Mouse (Mus musculus): ENCODE results near the gene Nr4a1.

The Nr4a1 gene

DNA sequence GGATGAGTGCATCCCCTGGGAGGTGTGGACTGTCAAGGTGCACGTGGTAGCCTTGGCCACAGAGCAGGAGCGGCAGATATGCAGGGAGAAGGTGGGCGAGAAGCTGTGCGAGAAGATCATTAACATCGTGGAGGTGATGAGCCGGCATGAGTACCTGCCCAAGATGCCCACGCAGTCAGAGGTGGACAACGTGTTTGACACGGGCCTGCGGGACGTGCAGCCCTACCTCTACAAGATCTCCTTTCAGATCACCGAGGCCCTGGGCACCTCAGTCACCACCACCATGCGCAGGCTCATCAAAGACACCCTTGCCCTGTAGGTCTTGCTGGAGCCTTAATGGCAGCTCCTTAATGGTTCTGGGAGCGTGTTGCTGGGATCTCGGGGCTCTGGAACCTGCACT lies 36.3 kb downstream of the Nr4a1 start:
- DNase-seq: no peak

GRCm38 (mm10) chr15:101292012-101292411 lies 37.9 kb downstream of the Nr4a1 start:
- DNase-seq: no peak

DNA sequence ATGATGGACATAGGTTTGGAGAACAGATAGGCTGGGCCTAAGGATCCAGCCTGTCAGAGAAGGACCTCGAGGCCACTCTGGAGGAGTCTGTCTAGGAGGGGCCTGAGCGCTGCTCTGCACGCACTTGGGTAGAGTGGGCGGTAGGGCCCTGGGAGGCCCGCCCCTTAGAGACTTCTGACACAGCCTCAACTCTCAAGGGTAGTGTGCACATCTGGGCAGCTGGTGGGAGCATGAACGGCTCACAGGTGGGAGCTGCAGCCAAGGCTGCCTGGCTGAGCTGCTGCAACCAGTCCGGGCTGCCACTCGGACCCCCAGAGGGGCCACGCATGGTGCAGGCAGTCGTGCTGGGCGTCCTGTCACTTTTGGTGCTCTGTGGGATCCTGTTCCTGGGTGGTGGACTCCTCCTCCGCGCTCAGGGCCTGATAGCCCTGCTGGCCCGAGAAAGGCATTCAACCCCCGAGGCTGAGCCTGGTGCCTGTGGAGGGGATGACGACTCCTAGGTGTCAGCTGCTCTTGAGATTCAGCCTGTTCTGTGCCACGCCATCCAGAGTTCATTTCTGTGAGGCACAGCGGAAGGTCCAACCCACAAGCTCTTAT lies 39.1 kb downstream of the Nr4a1 start, which contains the start of gene 6030408B16Rik:
6030408B16Rik (plus strand) TSS at position 188 of the 597 bp plus-strand sequence.
- DNase-seq: no peak

DNA sequence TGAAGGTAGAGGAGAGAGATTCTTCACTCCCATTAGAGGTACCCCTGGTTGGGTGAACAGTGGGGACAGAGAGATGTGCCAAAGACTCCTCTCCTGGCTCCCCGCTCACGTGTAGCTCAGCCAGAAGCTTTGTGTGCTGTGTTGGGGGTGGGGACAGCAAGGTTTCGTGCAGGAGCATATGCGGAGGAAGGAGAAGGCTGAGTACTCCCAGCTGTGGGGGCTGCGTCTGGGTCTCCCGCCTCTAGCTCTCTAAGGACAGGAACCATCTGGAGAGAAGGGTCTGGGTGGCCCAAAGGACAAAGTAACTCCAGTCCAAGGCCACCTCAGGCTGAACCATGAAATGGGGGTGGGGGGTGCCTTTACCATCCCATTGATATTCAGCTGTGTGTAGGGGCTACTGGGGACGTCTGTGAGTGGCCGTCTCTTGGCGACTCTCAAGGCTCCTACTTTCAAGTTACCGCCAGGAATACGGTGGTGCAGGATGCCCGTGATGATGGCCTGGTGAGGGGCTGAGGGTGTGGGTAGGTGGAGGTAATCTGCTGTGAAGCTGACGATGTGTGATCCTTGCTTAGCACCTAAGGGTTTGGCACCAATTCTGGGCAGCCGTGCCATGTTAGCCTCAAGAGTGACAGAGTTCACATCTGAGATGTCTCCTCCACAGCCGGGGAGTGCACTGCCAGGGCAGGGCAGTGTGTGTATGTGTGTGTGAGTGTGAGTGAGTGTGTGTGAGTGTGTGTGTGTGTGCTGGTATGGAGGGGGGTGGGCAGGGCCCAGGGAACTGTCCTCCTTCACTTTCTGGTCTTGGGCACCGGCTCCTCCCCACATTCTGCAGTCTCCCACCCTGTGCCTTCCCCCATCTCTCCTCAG lies 40.2 kb downstream of the Nr4a1 start:
- DNase-seq: no peak

DNA sequence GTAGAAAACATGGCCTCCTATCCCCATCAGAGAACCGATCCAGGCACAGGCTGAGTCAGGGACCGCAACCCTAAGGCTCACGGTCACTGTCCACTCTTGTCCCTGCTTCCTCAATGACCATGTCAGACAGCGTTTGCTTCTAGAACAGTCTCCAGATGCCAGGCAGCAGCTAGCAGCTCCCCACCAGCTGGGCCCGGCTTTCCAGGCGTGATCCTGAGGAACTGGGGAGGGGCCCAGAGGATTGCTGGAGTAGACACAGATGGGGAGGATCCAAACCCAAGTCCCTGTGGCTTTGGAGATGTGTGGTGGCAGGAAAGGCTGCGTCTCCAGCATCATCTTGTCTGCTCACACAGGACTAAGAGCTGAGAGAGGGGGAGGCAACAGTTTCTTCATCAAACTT lies 41.0 kb downstream of the Nr4a1 start:
- DNase-seq: no peak

DNA sequence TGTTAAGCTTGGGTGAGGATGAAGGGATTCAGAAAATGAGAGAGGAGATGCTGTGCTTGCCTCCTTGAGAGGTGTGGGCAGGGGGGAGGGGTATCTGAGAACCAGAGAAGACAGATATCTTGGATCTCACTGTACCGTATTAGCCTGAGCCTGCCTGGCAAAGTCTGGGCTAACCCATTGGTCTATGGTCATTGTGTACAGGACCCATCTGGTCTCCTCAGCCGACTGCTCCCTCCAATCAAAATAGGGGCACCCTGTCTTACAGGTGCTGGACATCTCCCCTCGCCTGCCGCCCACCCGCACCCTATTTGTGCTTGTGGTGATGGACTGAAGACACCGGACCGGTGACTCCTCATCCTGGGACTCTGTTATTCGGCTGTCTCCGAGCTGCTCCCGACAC lies 41.5 kb downstream of the Nr4a1 start:
- no peak for DNase-seq

DNA sequence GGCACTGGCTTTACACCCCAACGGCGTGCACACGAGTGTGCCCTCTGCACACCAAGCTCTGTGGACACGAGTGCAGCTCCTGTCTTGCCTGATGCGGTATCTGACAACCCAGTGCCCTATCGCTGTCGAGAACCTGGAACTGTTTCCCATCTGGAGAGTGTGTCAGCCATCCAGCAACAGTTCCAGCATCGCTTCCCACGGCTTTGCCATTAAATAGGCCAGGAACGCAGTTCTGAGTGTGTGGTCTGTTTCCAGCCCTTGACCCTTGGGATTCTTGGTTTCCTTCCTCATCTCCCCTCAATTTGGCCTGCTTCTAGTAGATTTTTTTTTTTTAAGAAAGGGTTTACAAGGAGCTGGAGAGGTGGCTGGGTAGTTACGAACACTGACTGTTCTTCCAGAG lies 42.0 kb downstream of the Nr4a1 start:
- no peak for DNase-seq

DNA sequence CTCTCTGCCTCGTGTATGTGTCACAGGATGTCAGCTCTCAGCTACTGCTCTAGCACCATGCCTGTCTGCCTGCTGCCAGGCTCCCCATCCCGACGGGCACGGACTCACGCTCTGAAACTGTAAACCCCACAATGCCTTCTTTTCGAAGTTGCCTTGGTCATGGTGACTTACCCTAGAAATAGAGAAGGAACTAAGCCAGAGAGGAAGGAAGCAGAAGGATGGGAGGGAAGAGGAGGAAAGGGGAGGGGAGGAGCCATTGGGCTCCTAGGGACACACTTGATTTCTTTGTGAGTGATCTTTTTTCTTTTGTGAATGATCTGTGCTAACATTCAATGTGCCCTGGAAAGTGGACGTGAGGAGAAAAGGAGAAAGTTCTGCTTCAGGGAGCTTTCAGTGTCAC lies 43.9 kb downstream of the Nr4a1 start:
- no peak for DNase-seq

DNA sequence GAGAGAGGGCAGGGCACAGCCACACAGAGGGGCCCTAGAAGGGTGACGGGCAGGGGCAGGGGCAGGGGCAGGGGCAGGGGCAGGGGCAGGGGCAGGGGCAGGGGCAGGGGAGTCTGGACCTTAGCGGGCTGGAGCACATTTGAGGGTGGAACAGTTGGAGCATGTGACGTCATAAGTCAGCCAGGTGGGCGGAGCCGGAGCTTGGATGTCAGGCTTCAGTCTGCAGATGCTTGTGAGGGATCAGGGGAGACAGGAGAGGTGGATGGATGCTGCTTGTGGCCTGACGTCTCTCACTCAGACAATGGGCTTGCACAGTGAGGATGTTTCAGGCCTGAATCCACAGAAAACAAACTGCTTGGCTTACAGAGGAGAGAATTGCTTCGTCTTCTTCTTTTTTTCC lies 44.5 kb downstream of the Nr4a1 start:
- DNase-seq: no peak

GRCm38 (mm10) chr15:101299480-101299960 lies 45.5 kb downstream of the Nr4a1 start:
- DNase-seq: no peak

- DNase-seq: no peak
These were observed 46.1 kb downstream of the Nr4a1 start for GRCm38 (mm10) chr15:101300128-101300527.

GRCm38 (mm10) chr15:101302201-101302600 lies 48.1 kb downstream of the Nr4a1 start:
- DNase-seq: no peak

DNA sequence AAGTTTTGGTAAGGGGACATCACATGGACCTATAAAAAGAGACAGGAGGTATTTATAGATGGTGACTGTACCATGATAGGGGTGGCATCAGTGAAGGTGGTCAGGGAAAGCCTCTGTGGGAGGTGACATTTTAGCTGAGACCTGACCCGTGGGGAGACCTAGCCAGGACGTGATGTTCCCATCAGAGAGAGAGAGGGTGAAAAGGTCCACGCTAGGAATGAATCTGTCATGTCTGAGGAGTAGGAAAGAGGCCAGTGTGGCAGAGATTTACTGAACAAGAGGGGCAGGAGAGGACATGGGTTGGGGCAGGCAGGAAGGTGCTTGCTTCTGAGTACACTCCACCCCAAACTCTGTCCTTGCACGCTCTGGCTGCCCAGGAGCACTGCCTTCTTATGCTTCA lies 49.8 kb downstream of the Nr4a1 start:
- no peak for DNase-seq

- no peak for DNase-seq
These were observed 52.4 kb downstream of the Nr4a1 start for GRCm38 (mm10) chr15:101306459-101306858.

GRCm38 (mm10) chr15:101308440-101309348 lies 54.6 kb downstream of the Nr4a1 start:
- no peak for DNase-seq

- DNase-seq: no peak
These were observed 55.4 kb downstream of the Nr4a1 start for GRCm38 (mm10) chr15:101309493-101309892.

GRCm38 (mm10) chr15:101311087-101311770 lies 57.2 kb downstream of the Nr4a1 start:
- no peak for DNase-seq

- no peak for DNase-seq
These were observed 57.9 kb downstream of the Nr4a1 start for GRCm38 (mm10) chr15:101312006-101312405.

- no peak for DNase-seq
These were observed 61.3 kb downstream of the Nr4a1 start for GRCm38 (mm10) chr15:101315378-101315777.

GRCm38 (mm10) chr15:101315832-101316231 lies 61.8 kb downstream of the Nr4a1 start:
- DNase-seq: peak; percentile 70 to 75

DNA sequence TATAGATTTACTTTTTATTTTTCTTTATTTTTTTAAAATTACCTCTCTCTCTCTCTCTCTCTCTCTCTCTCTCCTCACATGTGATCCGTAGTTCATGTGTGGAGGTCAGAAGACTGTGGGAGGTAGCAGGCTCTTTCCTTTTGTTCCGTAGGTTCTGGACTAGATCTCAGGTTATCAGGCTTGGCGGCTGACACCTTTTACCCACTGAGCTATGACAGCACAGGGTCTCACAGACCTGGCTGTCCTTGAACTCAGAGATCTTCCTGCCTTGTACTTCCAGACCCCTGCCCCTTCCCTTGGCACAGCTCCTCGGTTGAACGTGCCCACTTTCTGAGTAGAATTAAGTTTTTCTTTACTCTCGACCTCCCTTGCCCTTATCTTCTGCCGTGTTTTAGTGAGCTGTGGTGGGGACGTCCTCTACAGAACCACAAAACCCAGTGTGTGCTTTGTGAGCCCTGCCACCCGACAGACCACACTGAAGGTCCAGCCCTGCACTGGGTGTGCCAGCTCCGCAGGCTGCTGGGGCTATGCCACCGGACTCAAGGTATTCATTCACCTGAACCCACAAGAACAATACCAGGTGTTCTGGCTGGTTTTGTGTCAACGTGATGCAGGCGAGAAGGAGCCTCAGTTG lies 62.3 kb downstream of the Nr4a1 start:
- no peak for DNase-seq

Measured in cerebellum, adult 18-20 months (tissue).